Mouse (Mus musculus): Measurements from ENCODE around the gene Lurap1. TPM values are rescaled to one million over a fixed set of nuclear protein-coding genes. Genes with fewer than 3 reads are reported as not detected.

Lurap1 gene
- polyA plus RNA-seq (2014; fragmentation: Illumina TruSeq; extraction: RNeasy Lipid Tissue Mini Kit (QIAGEN cat#74804); ENCODE audit: low read depth, low replicate concordance), result 1.9 TPM

DNA sequence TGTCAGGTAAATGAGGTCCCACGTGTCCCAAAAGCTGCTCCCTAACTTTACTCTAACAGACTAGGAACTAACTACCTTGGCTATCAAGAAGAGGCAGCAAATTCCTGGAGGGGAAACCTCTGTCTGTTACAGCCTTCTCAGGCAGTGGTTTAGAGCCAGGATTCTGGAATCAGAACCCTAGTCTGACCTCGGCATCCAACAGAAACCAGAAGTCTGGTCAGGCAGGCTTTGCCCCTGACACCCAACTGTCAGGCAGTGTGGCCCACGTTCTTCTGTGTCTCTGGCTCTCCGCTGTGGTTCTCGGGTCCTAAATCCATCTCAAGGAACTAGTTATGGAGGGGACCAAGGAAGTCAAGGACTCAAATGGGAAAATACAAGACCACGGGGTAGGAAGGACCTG, at the start of gene Lurap1:
Gene Lurap1, minus strand, starts transcription at position 101 of the 400 bp plus-strand sequence.

DNA sequence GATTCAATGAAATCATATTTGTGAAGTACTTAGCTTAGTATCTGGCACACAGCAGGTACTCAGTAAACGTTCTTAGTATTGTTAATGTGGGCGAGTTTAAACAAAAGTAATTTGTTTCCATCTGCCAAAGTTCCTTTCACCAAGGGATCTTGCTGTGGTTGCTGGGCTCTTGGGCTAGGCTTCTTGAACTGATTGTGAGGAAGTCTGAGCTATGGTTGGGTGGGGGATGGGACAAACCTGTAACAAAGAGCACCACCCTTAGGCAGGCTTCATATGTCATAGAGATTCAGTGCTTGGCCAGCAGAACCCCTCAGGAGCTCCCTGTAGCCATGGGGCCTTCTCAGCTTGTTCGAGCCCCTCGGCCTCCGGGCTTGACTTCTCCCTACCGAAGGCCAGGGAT, 21.9 kb upstream of the Lurap1 start, which contains the start of the genes 1700042G07Rik and Gm49337:
Gene 1700042G07Rik, plus strand, starts transcription at position 301 of the 400 bp plus-strand sequence.
Gene Gm49337, plus strand, starts transcription at position 313 of the 400 bp plus-strand sequence.

DNA sequence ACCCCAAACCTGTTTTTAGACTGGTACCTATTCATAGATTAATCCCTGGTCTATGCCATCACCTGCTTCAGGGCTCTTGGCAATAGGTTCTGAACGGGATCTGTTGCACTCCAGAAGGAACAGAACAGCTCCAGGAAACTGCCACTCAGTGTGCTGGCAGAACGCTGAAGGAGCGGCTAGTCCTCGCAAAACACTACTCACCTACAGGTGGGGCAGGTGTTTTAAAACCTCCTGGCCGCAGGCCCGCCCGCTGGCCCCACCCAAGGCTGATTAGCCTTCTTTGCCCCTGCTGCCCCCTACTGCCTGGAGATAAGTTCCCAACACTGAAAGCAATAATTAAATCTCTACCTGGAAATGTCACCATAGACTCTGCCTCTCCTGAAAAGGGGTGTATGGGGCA, 16.3 kb upstream of the Lurap1 start, which contains the start of gene Tspan1:
Gene Tspan1, minus strand, starts transcription at position 198 of the 400 bp plus-strand sequence.

DNA sequence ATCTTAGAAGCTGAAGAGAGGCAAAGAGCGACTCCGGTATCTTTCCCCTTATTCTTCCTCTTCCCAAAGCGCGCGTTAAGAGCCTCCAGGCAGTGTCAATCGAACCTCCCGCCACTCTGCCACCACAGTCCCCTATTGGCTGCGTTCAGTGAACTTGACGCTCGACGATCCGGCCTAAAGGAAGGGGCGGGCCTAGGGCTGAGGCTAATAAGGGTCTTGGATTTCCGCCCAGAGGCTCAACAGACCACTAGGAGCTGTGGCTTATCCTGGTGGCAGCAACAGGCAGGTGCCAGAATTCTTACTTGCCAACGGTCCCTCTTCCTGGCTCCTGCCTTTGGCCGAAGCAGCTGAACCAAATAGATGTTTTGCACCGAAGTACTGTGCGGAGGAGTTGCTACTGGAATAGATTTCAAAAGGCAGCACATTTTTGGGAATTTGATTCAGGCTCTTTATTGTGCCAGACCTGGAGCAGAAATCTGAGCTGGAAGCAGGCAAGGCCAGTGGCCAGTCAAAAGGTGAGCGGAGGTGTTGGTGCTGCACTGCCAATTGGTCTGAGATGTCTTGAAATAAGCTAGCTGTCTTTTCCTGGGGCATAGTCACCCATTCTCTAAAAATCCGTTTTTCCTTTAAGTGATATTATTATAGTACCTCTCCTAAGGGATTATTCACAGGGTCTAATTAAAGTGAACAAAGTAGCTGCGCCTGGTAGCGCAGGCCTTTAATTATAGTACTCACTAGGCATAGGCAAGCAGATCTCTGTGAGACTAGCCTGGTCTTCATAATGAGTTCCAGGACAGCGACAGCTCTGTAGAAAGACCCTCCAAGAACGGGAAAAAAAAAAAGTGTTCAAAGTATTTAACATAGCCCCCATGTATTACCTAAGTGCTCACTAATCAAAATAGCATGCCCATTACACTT, 27.3 kb downstream of the Lurap1 start, which contains the start of the genes Rad54l and Pomgnt1:
Gene Rad54l, minus strand, starts transcription at position 89 of the 918 bp plus-strand sequence.
Gene Pomgnt1, plus strand, starts transcription at position 239 of the 918 bp plus-strand sequence.

Other genes with a start within 250 kb of the Lurap1 start
- gene Dmbx1, start 211.4 kb downstream of the Lurap1 start, polyA plus RNA-seq (2014; fragmentation: Illumina TruSeq; extraction: RNeasy Lipid Tissue Mini Kit (QIAGEN cat#74804); ENCODE audit: low read depth, low replicate concordance), result not detected
- 0.21 TPM for gene Faah, start 133.4 kb downstream of the Lurap1 start, polyA plus RNA-seq (2014; fragmentation: Illumina TruSeq; extraction: RNeasy Lipid Tissue Mini Kit (QIAGEN cat#74804); ENCODE audit: low read depth, low replicate concordance)
- gene Nsun4, start 97.5 kb downstream of the Lurap1 start, polyA plus RNA-seq (2014; fragmentation: Illumina TruSeq; extraction: RNeasy Lipid Tissue Mini Kit (QIAGEN cat#74804); ENCODE audit: low read depth, low replicate concordance), result 35.2 TPM
- 3,046 TPM for gene Uqcrh, start 76.3 kb downstream of the Lurap1 start, polyA plus RNA-seq (2014; fragmentation: Illumina TruSeq; extraction: RNeasy Lipid Tissue Mini Kit (QIAGEN cat#74804); ENCODE audit: low read depth, low replicate concordance)
- 20.1 TPM for gene Lrrc41, start 76.1 kb downstream of the Lurap1 start, polyA plus RNA-seq (2014; fragmentation: Illumina TruSeq; extraction: RNeasy Lipid Tissue Mini Kit (QIAGEN cat#74804); ENCODE audit: low read depth, low replicate concordance)
- 0.10 TPM for gene Rad54l, start 27.6 kb downstream of the Lurap1 start, polyA plus RNA-seq (2014; fragmentation: Illumina TruSeq; extraction: RNeasy Lipid Tissue Mini Kit (QIAGEN cat#74804); ENCODE audit: low read depth, low replicate concordance)
- gene Pomgnt1, start 27.5 kb downstream of the Lurap1 start, polyA plus RNA-seq (2014; fragmentation: Illumina TruSeq; extraction: RNeasy Lipid Tissue Mini Kit (QIAGEN cat#74804); ENCODE audit: low read depth, low replicate concordance), result 54.1 TPM
- gene Tspan1, start 16.3 kb upstream of the Lurap1 start, polyA plus RNA-seq (2014; fragmentation: Illumina TruSeq; extraction: RNeasy Lipid Tissue Mini Kit (QIAGEN cat#74804); ENCODE audit: low read depth, low replicate concordance), result not detected
- not detected for gene 1700042G07Rik, start 22.0 kb upstream of the Lurap1 start, polyA plus RNA-seq (2014; fragmentation: Illumina TruSeq; extraction: RNeasy Lipid Tissue Mini Kit (QIAGEN cat#74804); ENCODE audit: low read depth, low replicate concordance)
- not detected for gene Gm49337, start 22.0 kb upstream of the Lurap1 start, polyA plus RNA-seq (2014; fragmentation: Illumina TruSeq; extraction: RNeasy Lipid Tissue Mini Kit (QIAGEN cat#74804); ENCODE audit: low read depth, low replicate concordance)
- 7.9 TPM for gene Pik3r3, start 70.3 kb upstream of the Lurap1 start, polyA plus RNA-seq (2014; fragmentation: Illumina TruSeq; extraction: RNeasy Lipid Tissue Mini Kit (QIAGEN cat#74804); ENCODE audit: low read depth, low replicate concordance)